Mouse (Mus musculus): ENCODE measurements around the gene Rhoa. TPM values are rescaled to one million over a fixed set of nuclear protein-coding genes. Genes with fewer than 3 reads are reported as not detected.
"Not testable (repeated sequence)": the region's sequence is repeated elsewhere in the genome, so short reads cannot be mapped to it uniquely, and the experiment has no call there.

Gene Rhoa
- polyA plus RNA-seq, 1 experiment from 2014 or later: 202 TPM

DNA sequence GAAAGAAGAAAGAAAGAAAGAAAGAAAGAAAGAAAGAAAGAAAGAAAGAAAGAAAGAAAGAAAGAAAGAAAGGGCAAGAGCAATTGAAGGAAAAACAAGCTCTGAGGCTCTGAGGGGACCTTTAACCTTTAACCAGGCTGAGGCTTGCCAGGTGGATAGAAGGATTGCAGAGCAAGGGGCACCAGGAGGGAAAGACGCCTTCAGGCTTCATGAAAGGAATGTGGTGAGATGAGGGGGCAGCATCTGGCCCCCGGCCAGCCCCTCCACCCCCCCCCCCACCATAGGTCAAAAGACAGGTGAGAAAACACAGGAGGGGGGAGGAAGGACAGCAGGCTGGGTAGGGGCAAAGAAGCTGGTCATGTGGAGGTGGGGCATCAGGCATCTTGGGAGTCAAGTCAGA lies 34.0 kb upstream of the Rhoa start:
- Histone ChIP-seq H3K9me3 (replicated peaks) (no peaks in the 10 kb centered on the region), H3K9ac (no peak overlapping the region), H3K36me3 (replicated peaks) (no peaks in the 10 kb centered on the region), H3K4me1 (replicated peaks) (peaks cover 9% of the 10 kb centered on the region), H3K27ac (replicated peaks) (no peak overlapping the region), H3K27me3 (peaks cover 8% of the 10 kb centered on the region; the same call in 1 of the 2 replicates), H3K4me3 (replicated peaks) (no peak overlapping the region), H3K4me2 (no peak overlapping the region)
- ATAC-seq (ENCODE audit: insufficient read depth): no peak
- WGBS (ENCODE audit: insufficient replicate concordance): 41% methylated on average over 2 of the region's 2 CpGs

DNA sequence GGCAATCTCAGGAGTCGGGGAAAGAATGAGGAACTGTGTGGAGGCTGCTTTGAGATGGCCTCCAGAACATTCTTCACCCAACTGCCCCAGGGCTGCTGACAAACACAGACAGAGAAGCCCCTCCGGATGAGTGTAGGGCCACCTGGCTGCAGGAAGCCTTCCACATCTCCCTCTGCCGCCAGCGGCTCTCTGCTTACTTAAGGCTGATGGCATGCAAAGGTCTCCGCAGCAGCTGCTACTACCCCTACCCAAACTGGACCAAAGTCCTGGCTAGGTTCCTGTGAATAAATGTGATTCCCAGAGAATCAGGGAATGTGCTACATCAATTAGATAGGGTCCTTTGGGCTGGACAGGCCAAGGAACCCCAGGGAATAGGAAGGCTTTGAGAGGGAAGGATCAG lies 33.2 kb upstream of the Rhoa start:
- Histone ChIP-seq H3K4me2 (no peak overlapping the region), H3K27me3 (peaks cover 8% of the 10 kb centered on the region; the same call in 1 of the 2 replicates), H3K4me1 (replicated peaks) (peaks cover 9% of the 10 kb centered on the region), H3K9me3 (replicated peaks) (no peaks in the 10 kb centered on the region), H3K36me3 (replicated peaks) (no peaks in the 10 kb centered on the region), H3K4me3 (replicated peaks) (no peak overlapping the region), H3K27ac (replicated peaks) (no peak overlapping the region), H3K9ac (no peak overlapping the region)
- 48% methylated on average over 5 of the region's 5 CpGs for WGBS (ENCODE audit: insufficient replicate concordance)
- no peak for ATAC-seq (ENCODE audit: insufficient read depth)

DNA sequence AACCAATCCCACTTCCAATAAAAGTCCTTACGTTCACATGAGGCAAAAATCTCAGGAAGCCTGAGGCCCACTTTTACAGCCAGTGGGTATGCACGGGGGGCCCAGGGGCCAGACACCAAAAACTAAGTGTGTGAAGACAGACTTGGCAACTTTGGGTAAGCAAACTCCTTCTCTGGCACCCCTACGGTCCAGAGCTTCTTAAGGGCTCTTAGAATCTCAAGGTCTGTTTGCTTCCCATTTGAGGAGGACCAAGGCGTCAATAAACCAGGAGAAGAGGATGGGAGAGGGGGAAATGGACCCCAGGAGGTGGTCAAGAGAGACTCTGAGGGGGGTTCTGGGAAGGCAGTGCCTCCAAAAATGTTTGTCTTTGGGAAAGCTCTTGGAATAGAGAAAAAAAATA lies 32.4 kb upstream of the Rhoa start:
- no peak overlapping the region for H3K27ac ChIP-seq (replicated peaks)
- no peaks in the 10 kb centered on the region for H3K9me3 ChIP-seq (replicated peaks)
- H3K27me3 ChIP-seq: peaks cover 8% of the 10 kb centered on the region; the same call in 1 of the 2 replicates
- no peak overlapping the region for H3K9ac ChIP-seq
- H3K4me2 ChIP-seq: no peak overlapping the region
- no peak for ATAC-seq (ENCODE audit: insufficient read depth)
- peaks cover 9% of the 10 kb centered on the region for H3K4me1 ChIP-seq (replicated peaks)
- 66% methylated on average over 4 of the region's 4 CpGs for WGBS (ENCODE audit: insufficient replicate concordance)
- no peak overlapping the region for H3K4me3 ChIP-seq (replicated peaks)
- H3K36me3 ChIP-seq (replicated peaks): no peaks in the 10 kb centered on the region

DNA sequence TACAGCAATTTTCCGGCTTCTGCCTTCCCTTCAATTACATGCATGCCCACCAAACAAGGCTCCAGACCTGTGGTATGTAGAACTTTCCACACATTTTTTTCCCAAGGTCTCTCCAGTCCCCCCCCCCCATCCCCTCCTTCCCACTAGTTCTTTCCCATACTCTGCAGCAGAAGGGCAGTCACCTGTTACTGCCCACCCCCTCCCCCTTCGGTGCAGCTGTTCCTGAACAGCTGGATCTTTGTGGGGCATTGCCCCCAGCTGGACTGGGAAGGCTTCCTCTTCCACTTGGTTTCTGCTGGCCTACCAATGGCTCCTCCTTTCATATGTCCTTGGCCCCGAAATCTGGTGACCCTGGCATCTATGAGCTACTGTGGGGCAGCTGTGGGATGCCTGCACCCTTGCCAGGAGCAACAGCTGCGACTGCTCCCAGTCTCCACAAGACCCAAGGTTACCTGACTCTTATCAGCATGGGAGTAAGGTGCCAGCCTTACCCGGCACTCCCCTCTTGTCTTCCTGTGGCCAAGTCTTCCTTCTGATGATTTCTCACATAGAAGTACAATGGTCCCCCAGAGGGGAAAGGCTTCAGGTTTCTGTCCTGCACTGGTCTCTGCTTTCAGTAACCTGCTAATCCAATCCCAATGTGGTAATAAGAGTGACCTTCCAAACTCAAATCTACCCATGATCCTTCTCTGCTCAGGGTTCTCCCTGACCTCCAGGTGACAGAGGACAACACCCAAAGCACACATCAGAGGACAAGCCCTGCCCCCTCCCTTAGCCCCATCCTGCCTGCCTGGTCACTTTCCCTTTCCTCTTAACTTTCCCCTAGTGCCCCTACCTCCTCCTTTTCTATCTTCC lies 31.2 kb upstream of the Rhoa start:
- no peak for ATAC-seq (ENCODE audit: insufficient read depth)
- Histone ChIP-seq H3K4me1 (replicated peaks) (peaks cover 9% of the 10 kb centered on the region), H3K9me3 (replicated peaks) (no peaks in the 10 kb centered on the region), H3K27me3 (peaks cover 8% of the 10 kb centered on the region; the same call in 1 of the 2 replicates), H3K4me2 (no peak overlapping the region), H3K36me3 (replicated peaks) (no peaks in the 10 kb centered on the region), H3K4me3 (replicated peaks) (no peak overlapping the region), H3K9ac (no peak overlapping the region), H3K27ac (replicated peaks) (no peak overlapping the region)
- WGBS (ENCODE audit: insufficient replicate concordance): 53% methylated on average over 5 of the region's 5 CpGs

DNA sequence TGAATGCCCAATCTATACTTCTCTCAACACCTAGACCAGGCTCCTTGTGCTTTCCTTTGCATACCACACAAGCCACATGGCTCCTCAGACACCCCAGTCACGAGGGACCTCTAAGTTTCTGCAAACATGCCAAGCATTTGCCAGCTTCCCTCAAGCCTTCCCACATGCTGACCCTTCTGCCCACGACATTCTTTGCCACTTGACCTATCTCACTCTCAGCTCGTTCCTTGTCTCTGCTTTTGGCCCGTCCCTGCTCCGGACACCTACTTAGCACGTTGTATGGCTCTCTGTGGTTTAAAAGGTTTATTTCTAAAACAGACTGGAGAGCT lies 30.6 kb upstream of the Rhoa start:
- Histone ChIP-seq H3K9ac (no peak overlapping the region), H3K4me2 (no peak overlapping the region), H3K27ac (replicated peaks) (no peak overlapping the region), H3K4me3 (replicated peaks) (no peak overlapping the region), H3K27me3 (peaks cover 8% of the 10 kb centered on the region; the same call in 1 of the 2 replicates), H3K9me3 (replicated peaks) (no peaks in the 10 kb centered on the region), H3K4me1 (replicated peaks) (peaks cover 9% of the 10 kb centered on the region), H3K36me3 (replicated peaks) (no peaks in the 10 kb centered on the region)
- no peak for ATAC-seq (ENCODE audit: insufficient read depth)
- WGBS (ENCODE audit: insufficient replicate concordance): 37% methylated on average over 6 of the region's 6 CpGs

DNA sequence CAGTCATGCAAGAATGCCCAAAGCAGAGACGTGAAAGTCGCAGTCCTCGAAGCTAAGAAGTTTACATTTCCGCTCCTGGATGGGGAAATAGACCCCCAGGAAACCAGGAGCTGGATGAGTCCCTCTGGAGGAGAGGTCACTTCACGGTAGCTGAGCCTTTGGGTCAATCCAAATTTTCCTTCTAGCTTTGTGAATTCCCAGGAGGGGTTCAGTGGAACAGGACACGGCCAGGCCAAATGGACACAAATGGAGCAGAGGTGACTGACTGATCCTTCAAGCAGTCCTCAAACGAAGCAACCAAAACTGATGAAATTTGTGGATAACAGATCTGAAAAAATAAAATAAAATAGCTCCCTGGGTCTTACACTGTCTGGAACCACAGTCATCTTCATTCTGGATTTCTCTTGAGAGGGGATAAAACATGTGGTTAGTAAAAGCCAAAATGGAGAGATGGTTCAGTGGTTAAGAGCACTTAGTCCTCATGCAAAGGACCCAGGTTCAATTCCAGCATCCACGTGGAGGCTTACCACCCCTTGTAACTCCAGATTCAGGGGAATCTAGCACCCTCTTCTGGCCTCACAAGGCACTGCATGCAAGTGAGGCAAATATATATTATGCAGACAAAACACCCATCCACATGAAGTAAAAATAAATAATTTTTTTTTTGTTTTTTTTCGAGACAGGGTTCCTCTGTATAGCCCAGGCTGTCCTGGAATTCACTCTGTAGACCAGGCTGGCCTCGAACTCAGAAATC lies 27.1 kb upstream of the Rhoa start:
- ATAC-seq (ENCODE audit: insufficient read depth): no peak
- Histone ChIP-seq H3K36me3 (replicated peaks) (no peaks in the 10 kb centered on the region), H3K4me1 (replicated peaks) (peaks cover 9% of the 10 kb centered on the region), H3K27ac (replicated peaks) (no peak overlapping the region), H3K27me3 (no peaks in the 10 kb centered on the region), H3K4me3 (replicated peaks) (no peak overlapping the region), H3K4me2 (no peak overlapping the region), H3K9me3 (replicated peaks) (no peaks in the 10 kb centered on the region), H3K9ac (no peak overlapping the region)
- 57% methylated on average over 10 of the region's 10 CpGs for WGBS (ENCODE audit: insufficient replicate concordance)

DNA sequence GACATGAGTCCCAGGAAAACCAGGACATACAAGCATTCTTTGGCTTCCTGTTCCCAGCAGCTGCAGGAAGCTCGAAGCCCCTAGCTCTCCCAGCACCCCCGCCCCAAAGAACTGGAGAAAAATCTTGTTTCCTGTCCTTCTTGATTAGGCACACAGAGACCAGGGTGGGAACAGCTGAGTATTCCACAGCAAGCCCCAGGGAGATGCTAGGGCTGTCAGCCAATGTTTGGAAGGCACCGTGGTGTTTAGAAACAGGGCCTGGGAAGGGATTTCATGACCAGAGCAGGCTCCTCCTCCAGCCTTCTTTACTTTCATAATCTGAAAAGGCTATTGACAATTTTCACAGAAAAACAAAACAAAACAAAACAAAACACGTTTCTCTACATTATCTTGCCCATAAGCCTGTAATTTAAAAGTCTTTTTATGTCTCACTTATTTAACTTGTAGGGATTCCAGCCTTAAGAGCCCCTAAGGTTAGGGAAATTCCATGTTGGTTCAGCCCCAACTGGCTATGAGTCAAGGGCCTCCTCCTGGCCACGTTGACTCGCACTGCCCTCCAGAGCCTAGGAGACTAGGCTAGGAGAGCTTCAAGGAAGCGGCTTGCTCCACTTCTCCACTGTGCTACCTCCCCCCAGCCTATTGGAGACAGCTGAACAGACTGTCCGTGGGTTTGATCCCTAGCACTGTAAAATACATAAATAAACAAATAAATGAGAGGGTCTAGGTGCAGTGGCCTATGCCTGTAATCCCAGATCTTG lies 25.7 kb upstream of the Rhoa start:
- H3K36me3 ChIP-seq (replicated peaks): no peaks in the 10 kb centered on the region
- no peaks in the 10 kb centered on the region for H3K9me3 ChIP-seq (replicated peaks)
- WGBS (ENCODE audit: insufficient replicate concordance): 35% methylated on average over 8 of the region's 8 CpGs
- H3K4me1 ChIP-seq (replicated peaks): 0 out of 2 replicates have a peak, but pooled peaks cover 5% of the 10 kb centered on the region
- H3K4me2 ChIP-seq: no peak overlapping the region
- no peak for ATAC-seq (ENCODE audit: insufficient read depth)
- no peaks in the 10 kb centered on the region for H3K27me3 ChIP-seq
- no peak overlapping the region for H3K9ac ChIP-seq
- H3K4me3 ChIP-seq (replicated peaks): no peak overlapping the region
- peak overlapping the region; percentile 45; the same call in 1 of the 2 replicates for H3K27ac ChIP-seq (replicated peaks)

DNA sequence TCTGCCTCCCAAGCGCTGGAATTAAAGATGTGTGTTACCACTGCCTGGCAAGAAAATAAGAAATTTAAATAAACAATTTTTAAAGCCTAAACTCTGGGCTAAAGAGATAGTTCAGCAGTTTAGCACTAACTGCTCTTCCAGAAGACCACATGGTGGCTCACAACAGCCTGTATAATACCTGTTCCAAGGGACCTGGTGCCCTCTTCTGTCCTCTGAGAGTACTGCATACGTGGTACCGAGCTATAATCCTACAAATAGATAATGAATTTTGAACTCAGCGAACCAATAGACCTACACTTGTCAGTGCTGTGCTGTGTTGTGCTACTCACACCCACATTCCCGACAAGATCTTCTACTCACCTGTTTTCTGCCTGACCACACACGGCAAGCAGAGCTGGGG lies 21.5 kb upstream of the Rhoa start:
- Histone ChIP-seq H3K27me3 (no peaks in the 10 kb centered on the region), H3K9me3 (replicated peaks) (no peaks in the 10 kb centered on the region), H3K27ac (replicated peaks) (no peak overlapping the region), H3K9ac (no peak overlapping the region), H3K36me3 (replicated peaks) (no peaks in the 10 kb centered on the region), H3K4me3 (replicated peaks) (no peak overlapping the region), H3K4me2 (no peak overlapping the region), H3K4me1 (replicated peaks) (peaks cover 12% of the 10 kb centered on the region; the same call in 1 of the 2 replicates)
- peak; percentile 76 for ATAC-seq (ENCODE audit: insufficient read depth)
- 5% methylated on average over 6 of the region's 6 CpGs for WGBS (ENCODE audit: insufficient replicate concordance)

DNA sequence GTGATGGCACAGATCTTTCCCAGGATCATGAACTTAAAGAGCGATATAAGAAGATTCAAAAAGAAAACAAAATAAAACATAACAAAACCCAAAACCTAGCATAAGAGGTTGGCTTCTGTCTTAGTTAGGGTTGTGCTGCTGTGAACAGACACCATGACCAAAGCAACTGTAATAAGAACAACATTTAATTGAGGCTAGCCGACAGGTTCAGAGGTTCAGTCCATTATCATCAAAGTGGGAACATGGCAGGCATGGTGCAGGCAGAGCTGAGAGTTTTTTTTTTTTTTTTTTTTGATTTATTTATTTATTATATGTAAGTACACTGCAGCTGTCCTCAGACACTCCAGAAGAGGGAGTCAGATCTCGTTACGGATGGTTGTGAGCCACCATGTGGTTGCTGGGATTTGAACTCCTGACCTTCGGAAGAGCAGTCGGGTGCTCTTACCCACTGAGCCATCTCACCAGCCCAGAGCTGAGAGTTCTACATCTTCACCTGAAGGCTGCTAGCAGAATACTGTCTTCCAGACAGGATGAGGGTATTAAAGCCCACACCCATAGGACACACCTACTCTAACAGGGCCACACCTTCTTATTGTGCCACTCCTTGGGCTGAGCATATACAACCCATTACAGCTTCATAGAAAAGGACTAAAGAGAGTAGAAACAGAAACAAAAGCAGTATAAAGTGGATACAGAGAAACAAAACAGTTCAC lies 18.2 kb upstream of the Rhoa start:
- not testable (repeated sequence) for H3K27ac ChIP-seq (replicated peaks); H3K4me2 ChIP-seq; H3K4me3 ChIP-seq (replicated peaks); ATAC-seq (ENCODE audit: insufficient read depth); H3K9ac ChIP-seq; H3K36me3 ChIP-seq (replicated peaks); H3K9me3 ChIP-seq (replicated peaks); H3K27me3 ChIP-seq
- H3K4me1 ChIP-seq (replicated peaks): peaks cover 29% of the 10 kb centered on the region
- 73% methylated on average over 6 of the region's 6 CpGs for WGBS (ENCODE audit: insufficient replicate concordance)

DNA sequence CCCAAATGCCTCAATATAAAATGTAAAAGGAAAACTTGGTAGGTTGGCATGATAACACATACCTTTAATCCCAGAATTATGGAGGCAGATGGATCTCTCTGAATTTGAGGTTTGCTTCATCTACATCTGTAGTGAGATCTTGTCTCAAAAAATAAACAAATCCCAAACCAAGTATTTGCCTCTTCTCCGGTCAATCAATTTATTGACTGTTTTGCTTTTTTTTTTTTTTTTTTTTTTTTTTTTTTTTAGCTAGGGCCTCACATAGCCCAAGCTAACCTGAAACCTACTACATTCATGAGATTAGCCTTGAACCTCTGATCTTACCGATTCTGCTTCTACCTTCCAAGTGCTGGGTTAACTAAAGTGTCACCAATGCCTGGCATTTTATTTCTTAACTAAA lies 16.6 kb upstream of the Rhoa start:
- 52% methylated on average over 2 of the region's 2 CpGs for WGBS (ENCODE audit: insufficient replicate concordance)
- Histone ChIP-seq H3K4me3 (replicated peaks) (peak overlapping the region; percentile 66), H3K36me3 (replicated peaks) (no peaks in the 10 kb centered on the region), H3K27ac (replicated peaks) (0 out of 2 replicates have a peak overlapping the region, but pooled peaks have one; percentile 79), H3K9me3 (replicated peaks) (no peaks in the 10 kb centered on the region), H3K4me2 (peak overlapping the region; percentile 84), H3K27me3 (no peaks in the 10 kb centered on the region; the same call in 1 of the 2 replicates), H3K9ac (0 out of 2 replicates have a peak overlapping the region, but pooled peaks have one; percentile 66), H3K4me1 (replicated peaks) (peaks cover 29% of the 10 kb centered on the region)
- no peak for ATAC-seq (ENCODE audit: insufficient read depth)

All from liver, embryonic 15.5 days (tissue).